Mouse (Mus musculus) G1E (cell line): Measurements from ENCODE around the gene Zfp148.

Experiments
- CTCF ChIP-seq: IDR thresholded peaks from 2 replicates; pipeline ENCODE4 v1.5.1; 2012; ENCODE audit warnings: low read depth, low read length, inconsistent platforms, mixed read lengths
- GATA1 ChIP-seq: IDR thresholded peaks from 2 replicates; pipeline ENCODE4 v1.6.1; 2012; ENCODE audit warnings: borderline replicate concordance, low read length, inconsistent platforms, mixed read lengths

DNA sequence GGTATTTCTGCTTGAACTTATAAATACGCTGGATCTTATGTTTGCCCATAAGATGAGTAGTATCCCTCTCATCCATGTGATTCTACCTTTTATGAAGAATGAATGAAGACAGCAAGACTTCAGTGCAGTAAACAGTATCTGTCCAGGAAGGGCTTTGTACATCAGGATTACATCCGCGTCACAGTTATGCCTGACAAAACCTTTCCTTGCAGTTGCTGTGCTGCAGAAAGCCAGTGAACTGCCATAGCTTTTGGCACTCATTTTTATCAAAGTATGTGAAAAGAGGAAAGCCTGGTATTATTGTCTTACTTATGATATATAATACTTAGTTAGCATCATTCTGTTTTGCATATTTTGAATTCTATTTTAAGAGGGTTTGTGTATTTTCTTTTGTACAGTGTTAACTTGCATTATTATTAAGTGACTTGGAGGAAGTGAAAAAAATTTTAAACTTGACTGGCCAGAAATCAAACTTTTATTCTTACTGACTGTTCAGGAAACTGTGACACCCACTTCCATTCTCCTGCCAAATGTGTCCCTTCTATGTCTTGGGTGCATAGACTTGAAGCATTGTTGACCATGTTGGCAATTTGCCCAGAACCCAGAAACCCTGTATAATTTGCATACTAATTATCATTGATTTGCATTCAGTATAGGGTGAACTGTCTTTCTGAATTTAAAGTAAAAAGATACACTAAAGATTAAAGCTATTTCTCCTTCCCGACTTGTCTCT, 84.0 kb downstream of the Zfp148 start:
- TF ChIP-seq GATA1 = no peak
- TF ChIP-seq CTCF = no peak
